Mouse (Mus musculus) spleen, embryonic (tissue): ENCODE results near the gene BC005561.
"Not testable (repeated sequence)": the region's sequence is repeated elsewhere in the genome, so short reads cannot be mapped to it uniquely, and the experiment has no call there.

Source experiments
- CTCF ChIA-PET: fragments of 350-600 bp; sonication (Branson Sonifier 250); formaldehyde crosslinking; loops from one replicate; lab custom pipeline; 2022; lab: Charles Lee

BC005561 gene

GRCm38 (mm10) chr5:104508195-104508891 lies at the start of gene BC005561:
TSS of gene BC005561 (plus strand) at chr5:104508352.
- CTCF ChIA-PET: interaction anchor here (0.6 kb wide), 1 partner anchor 11 kb away, joined by 4 read pairs; no protein-coding TSS in a partner anchor

GRCm38 (mm10) chr5:104458832-104459705 lies 49.1 kb upstream of the BC005561 start, which contains the start of gene Pkd2:
TSS of gene Pkd2 (plus strand) at chr5:104459450.
- CTCF ChIA-PET: no interaction called here

- CTCF ChIA-PET: no interaction called here
Observed at GRCm38 (mm10) chr5:104459706-104460455, 48.3 kb upstream of the BC005561 start.

- CTCF ChIA-PET: no interaction called here
Observed at GRCm38 (mm10) chr5:104460456-104460838, 47.7 kb upstream of the BC005561 start.

- CTCF ChIA-PET: no interaction called here
Observed at GRCm38 (mm10) chr5:104460856-104461255, 47.3 kb upstream of the BC005561 start.

- CTCF ChIA-PET: no interaction called here
Observed at GRCm38 (mm10) chr5:104465279-104465678, 42.9 kb upstream of the BC005561 start.

GRCm38 (mm10) chr5:104465731-104466130 lies 42.4 kb upstream of the BC005561 start:
- CTCF ChIA-PET: no interaction called here

GRCm38 (mm10) chr5:104466816-104467215 lies 41.3 kb upstream of the BC005561 start:
- CTCF ChIA-PET: no interaction called here

GRCm38 (mm10) chr5:104468586-104468985 lies 39.6 kb upstream of the BC005561 start:
- CTCF ChIA-PET: no interaction called here

- CTCF ChIA-PET: interaction anchor here (0.6 kb wide), 1 partner anchor 16 kb away, joined by 10 read pairs; no protein-coding TSS in a partner anchor
Observed at GRCm38 (mm10) chr5:104470981-104471391, 37.2 kb upstream of the BC005561 start.

- CTCF ChIA-PET: no interaction called here
Observed at GRCm38 (mm10) chr5:104472371-104472770, 35.8 kb upstream of the BC005561 start.

GRCm38 (mm10) chr5:104480367-104480766 lies 27.8 kb upstream of the BC005561 start:
- CTCF ChIA-PET: interaction anchor here (0.5 kb wide), 1 partner anchor 425 kb away, joined by 10 read pairs; no protein-coding TSS in a partner anchor

GRCm38 (mm10) chr5:104482856-104483255 lies 25.3 kb upstream of the BC005561 start:
- CTCF ChIA-PET: no interaction called here

- CTCF ChIA-PET: no interaction called here
Observed at GRCm38 (mm10) chr5:104491561-104491960, 16.6 kb upstream of the BC005561 start.

GRCm38 (mm10) chr5:104504883-104505282 lies 3.3 kb upstream of the BC005561 start:
- CTCF ChIA-PET: no interaction called here

GRCm38 (mm10) chr5:104507829-104508194 lies 340 bp upstream of the BC005561 start:
- CTCF ChIA-PET: interaction anchor here (0.6 kb wide), 1 partner anchor 11 kb away, joined by 4 read pairs; no protein-coding TSS in a partner anchor

- CTCF ChIA-PET: no interaction called here
Observed at GRCm38 (mm10) chr5:104511211-104511610, 3.1 kb downstream of the BC005561 start.

GRCm38 (mm10) chr5:104538612-104539011 lies 30.5 kb downstream of the BC005561 start:
- CTCF ChIA-PET: no interaction called here

- CTCF ChIA-PET: no interaction called here
Observed at GRCm38 (mm10) chr5:104539331-104539730, 31.2 kb downstream of the BC005561 start.

- CTCF ChIA-PET: not testable (repeated sequence)
Observed at GRCm38 (mm10) chr5:104568079-104568478, 59.9 kb downstream of the BC005561 start.

- CTCF ChIA-PET: no interaction called here
Observed at GRCm38 (mm10) chr5:104570766-104571165, 62.6 kb downstream of the BC005561 start.
